Mouse (Mus musculus) left cerebral cortex, postnatal 36 days (tissue): ENCODE results near the gene Kirrel3. TPM values are rescaled to one million over a fixed set of nuclear protein-coding genes. Genes with fewer than 3 reads are reported as not detected.

Experiments
- DNase-seq, 2 experiments: peaks; one replicate each; pipeline ENCODE4 v3.0.0; 2021 to 2022; ENCODE audit warnings: low spot score in 2 of 2, mixed read lengths in 1 of 2
- intact Hi-C: fragments of 180-260 bp; cut with DNase I; formaldehyde crosslinking; loops from one replicate; pipeline ENCODE4 v1.15.1; 2025
- total RNA-seq, 2 experiments: library from RNA; stranded (reverse); gene quantifications; 2 replicates each; pipeline ENCODE4 v1.2.3; 2021

Gene Kirrel3
- total RNA-seq, 2 experiments from 2014 or later: 61.2 to 65.2 TPM

DNA sequence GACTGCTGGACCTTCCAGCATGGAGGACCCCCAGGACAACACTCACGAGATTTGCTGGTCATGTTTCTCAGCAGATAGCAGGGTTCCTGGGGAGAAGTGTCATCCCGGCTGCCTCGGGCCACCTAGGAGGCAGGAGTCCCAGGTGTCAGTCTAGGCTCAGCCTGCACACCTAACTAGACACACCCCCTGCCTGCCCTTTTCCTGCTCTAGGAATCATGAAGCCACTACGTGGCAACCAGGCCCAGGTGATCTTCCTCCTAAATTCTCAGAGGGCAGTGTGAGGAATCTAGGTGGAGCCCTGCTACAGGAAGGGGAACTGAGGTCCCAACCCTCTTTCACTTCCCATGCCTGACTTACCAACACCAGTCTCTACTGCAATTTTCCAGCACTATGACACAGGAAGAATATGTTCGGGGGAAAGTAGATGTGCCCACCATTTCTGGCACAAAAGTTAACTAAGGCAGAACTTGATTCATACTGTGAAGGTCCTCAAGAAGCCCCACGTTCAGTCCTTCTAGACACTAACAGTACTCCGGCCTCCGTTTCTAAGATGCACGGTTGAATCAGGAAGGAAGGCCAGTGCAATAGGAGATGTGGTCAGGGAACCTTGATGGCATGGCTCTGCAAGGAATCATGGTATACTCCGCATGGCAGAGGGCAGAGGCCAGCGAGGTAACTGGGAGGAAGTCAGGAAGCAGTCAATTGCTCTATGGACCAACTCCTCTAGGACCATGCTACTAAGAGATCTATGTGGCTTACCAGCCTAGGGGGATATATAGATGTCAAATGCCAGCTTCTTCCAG, 570.0 kb downstream of the Kirrel3 start:
- peak in 1 of 2 experiments; percentile 2 for DNase-seq

DNA sequence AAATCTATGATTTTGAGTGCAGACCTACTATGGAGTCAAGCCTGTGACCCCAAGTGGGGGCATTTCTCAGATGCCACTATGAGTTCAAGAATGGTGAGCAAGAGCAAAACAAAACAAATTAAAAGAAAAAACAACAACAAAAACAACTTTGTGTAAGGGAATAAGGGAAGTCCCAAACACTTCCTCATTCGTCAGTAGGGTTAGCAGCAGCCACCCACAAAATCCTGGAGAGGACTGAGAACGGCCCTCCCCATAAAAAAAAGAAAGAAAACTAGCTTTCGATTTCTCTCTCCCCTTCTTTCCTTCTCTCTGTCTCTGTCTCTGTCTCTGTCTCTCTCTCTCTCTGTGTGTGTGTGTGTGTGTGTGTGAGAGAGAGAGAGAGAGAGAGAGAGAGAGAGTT, 570.9 kb downstream of the Kirrel3 start:
- no peak for DNase-seq
- intact Hi-C loops: no loop called here

More for the DNA sequence above, 570.0 kb downstream of the Kirrel3 start:
- intact Hi-C loops: no loop called here

DNA sequence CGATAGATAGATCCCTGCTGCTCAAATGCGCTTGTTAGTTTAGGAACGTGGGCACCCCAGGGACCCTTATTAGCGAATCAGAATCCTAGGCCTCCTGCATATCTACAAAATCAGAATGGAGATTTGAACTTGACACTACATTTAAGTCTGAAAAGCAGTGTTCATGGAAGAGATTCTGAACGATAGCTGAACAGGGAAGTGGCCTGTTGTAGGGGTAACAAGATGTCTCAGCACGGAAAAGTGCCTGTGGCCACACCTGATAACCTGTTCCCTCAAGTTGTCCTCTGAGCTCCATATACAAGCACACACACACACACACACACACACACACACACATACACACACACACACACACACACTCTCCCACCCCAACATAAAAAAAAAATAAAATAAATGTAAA, 571.9 kb downstream of the Kirrel3 start:
- no peak for DNase-seq
- intact Hi-C loops: no loop called here

DNA sequence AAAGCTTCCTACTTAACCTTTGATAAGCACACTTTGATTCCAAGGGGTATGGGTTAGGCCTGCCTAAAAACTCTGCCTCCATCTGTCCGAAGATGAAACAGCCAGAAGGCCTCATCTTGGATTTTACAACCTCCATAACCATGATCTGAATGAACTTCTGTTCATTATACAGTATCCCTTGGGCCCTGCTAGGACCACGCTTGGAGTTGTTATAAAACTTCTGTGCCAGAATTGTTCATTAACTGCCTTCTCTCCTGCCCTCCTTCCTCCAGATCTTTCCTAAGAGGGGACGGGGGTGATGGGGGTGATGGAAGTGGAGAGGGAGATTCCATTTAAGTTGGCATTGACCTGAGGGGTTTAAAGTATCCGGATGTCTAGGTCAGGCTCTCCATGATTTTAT, 572.5 kb downstream of the Kirrel3 start:
- intact Hi-C loops: no loop called here
- DNase-seq: no peak

DNA sequence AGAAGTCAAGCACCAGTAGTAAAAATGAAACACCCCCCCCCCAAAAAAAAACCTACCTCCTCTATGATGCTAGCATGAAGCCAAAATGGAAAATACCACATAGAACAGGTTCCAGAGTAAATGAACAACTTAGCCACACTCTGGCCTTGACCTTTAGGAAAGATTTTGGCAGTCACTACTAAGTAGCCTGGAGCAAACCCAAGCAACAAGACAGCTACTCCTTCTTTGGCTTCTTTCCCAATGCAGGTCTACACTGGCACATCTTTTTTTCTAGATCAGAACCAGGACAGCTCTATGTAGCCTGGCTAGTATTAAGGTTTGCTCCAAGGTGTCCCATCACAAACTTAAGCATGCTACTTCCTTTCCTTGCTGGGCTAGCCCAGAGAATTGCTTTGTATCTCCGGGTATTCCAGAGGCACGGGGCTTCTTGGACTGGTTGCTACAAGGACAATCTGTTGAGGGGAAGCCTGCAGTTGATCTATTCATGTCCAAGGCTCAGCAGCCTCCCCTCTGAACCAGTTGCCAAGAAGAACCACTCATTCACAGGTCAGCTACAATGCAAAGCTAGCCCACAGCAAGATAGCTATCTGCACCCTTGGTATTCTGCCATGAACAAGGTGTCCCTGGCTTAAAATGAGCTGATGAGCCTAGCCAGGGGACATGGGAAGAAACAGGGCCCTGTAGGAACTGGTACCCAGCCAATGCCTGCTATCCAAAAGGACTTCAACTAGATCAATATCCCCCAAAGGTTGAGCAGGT, 573.1 kb downstream of the Kirrel3 start:
- intact Hi-C loops: no loop called here
- peak in 1 of 2 experiments; percentile 3 for DNase-seq

DNA sequence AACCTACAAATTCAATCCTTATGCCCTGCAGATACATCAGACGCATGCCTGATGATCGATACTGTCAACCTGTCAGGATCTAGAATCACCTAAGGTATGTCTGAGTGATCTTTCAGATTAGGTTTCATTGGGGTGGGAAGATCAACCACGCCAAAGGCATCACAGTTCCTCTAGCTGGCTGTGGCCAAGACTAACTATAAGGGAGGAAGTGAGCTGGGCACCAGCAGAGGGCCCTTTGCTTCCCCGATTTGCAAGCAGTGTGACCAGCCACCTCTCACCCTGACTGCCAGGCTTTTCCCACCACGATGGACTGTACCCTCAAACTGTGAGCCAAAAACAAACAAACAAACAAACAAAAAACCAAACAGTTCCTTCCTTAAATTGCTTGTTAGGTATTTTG, 574.2 kb downstream of the Kirrel3 start:
- DNase-seq: no peak
- intact Hi-C loops: no loop called here

DNA sequence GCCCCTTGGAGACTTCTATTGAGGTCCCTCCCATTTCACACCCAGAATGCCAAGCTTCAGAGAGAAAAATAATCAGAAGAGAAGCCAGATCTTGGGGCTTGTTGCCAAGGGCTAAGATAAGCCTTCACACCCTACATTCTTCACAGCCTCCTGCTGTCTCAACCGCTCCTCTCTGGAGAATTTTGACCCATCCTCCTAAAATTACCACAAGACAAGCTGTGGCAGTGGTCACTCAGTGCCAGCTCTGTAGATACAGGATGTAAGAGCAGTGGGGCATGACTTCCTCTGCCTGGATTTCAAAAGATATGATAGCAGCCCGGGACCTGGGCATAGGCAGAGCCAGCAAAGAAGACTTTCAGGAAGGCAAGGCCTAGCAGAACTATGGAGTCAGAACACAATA, 575.8 kb downstream of the Kirrel3 start:
- intact Hi-C loops: no loop called here
- peak; percentile 2 to 3 for DNase-seq
